Mouse (Mus musculus) CH12.LX (cell line): Measurements from ENCODE around the gene Cd320. TPM values are rescaled to one million over a fixed set of nuclear protein-coding genes. Genes with fewer than 3 reads are reported as not detected.

Experiments used
- DNase-seq: peaks from one replicate; pipeline ENCODE4 v3.0.0-alpha.2; 2013; ENCODE audit errors: extremely low read depth
- H3K27ac ChIP-seq: 2 replicates; pipeline ENCODE4 v1.5.1; 2012; ENCODE audit warnings: low read depth, mild to moderate bottlenecking, control low read depth, moderate library complexity; ENCODE audit not compliant: insufficient read depth
- H3K27me3 ChIP-seq: replicated peaks from 2 replicates; pipeline ENCODE3; 2012; ENCODE audit warnings: inconsistent platforms
- H3K36me3 ChIP-seq, 2 experiments: replicated peaks in 1 of 2; 2 replicates each; pipeline versions ENCODE3 to v1.6.1; 2012; ENCODE audit warnings: inconsistent platforms in 1 of 2, low read length in 1 of 2, mild to moderate bottlenecking in 1 of 2, mixed read lengths in 1 of 2, moderate library complexity in 1 of 2; ENCODE audit not compliant: control insufficient read depth in 1 of 2, insufficient read depth in 1 of 2
- H3K4me1 ChIP-seq, 2 experiments: 2 replicates each; pipeline ENCODE4 v1.6.1; 2012; ENCODE audit warnings: inconsistent platforms in 1 of 2, moderate library complexity in 1 of 2; ENCODE audit not compliant: insufficient read depth in 2 of 2, control insufficient read depth in 1 of 2
- H3K4me2 ChIP-seq: 2 replicates; pipeline ENCODE4 v1.6.1; 2012; ENCODE audit warnings: low read depth, mild to moderate bottlenecking, control low read depth; ENCODE audit not compliant: poor library complexity, insufficient read depth, severe bottlenecking
- H3K4me3 ChIP-seq, 3 experiments: fragments of 150-350 bp in 1 of 3; sonication (generic) in 1 of 3; replicated peaks in 1 of 3; 2 replicates each; pipeline versions ENCODE3 to v1.5.1; 2011 to 2012; ENCODE audit warnings: low read depth in 2 of 3, low read length in 2 of 3, mild to moderate bottlenecking in 2 of 3, moderate library complexity in 2 of 3, control low read depth in 1 of 3, improper control_type of control experiment in 1 of 3, inconsistent platforms in 1 of 3, mixed read lengths in 1 of 3; ENCODE audit not compliant: poor library complexity in 1 of 3
- H3K79me2 ChIP-seq: replicated peaks from 2 replicates; pipeline ENCODE4 v1.6.1; 2012; ENCODE audit warnings: mild to moderate bottlenecking, moderate library complexity; ENCODE audit not compliant: control insufficient read depth, poor library complexity, insufficient read depth, severe bottlenecking; ENCODE audit errors: extremely low read depth
- H3K9ac ChIP-seq: 2 replicates; pipeline ENCODE4 v1.6.1; 2012; ENCODE audit warnings: low read depth, mild to moderate bottlenecking, control low read depth, moderate library complexity; ENCODE audit not compliant: insufficient read depth
- H3K9me3 ChIP-seq: replicated peaks from 2 replicates; pipeline ENCODE3; 2012; ENCODE audit warnings: low read length, inconsistent platforms, mixed read lengths
- BHLHE40 ChIP-seq: IDR thresholded peaks from 2 replicates; pipeline ENCODE4 v1.6.1; 2011; ENCODE audit warnings: mild to moderate bottlenecking, low read depth, low read length, improper control_type of control experiment
- CHD2 ChIP-seq: IDR thresholded peaks from 2 replicates; pipeline ENCODE4 v1.6.1; 2011; ENCODE audit warnings: low read length, improper control_type of control experiment
- CTCF ChIP-seq, 2 experiments: IDR thresholded peaks in 1 of 2; conservative IDR thresholded peaks in 1 of 2; 2 replicates each; pipeline ENCODE4 v1.5.1; 2011 to 2012; ENCODE audit warnings: low read depth in 2 of 2, low read length in 2 of 2, improper control_type of control experiment in 1 of 2, inconsistent platforms in 1 of 2, mild to moderate bottlenecking in 1 of 2, moderate library complexity in 1 of 2
- ELF1 ChIP-seq: IDR thresholded peaks from 2 replicates; pipeline ENCODE4 v1.6.1; 2014; ENCODE audit warnings: low read depth, mild to moderate bottlenecking, inconsistent platforms, low read length, improper control_type of control experiment
- EP300 ChIP-seq: IDR thresholded peaks from 2 replicates; pipeline ENCODE4 v1.6.1; 2011; ENCODE audit warnings: low read length, improper control_type of control experiment
- HCFC1 ChIP-seq: IDR thresholded peaks from 2 replicates; pipeline ENCODE4 v1.6.1; 2012; ENCODE audit warnings: low read depth, mild to moderate bottlenecking, inconsistent platforms, low read length, improper control_type of control experiment
- IRF4 ChIP-seq: IDR thresholded peaks from 2 replicates; pipeline ENCODE4 v1.6.1; 2014; ENCODE audit warnings: low read depth, mild to moderate bottlenecking, inconsistent platforms, low read length, improper control_type of control experiment
- JUND ChIP-seq: conservative IDR thresholded peaks from 2 replicates; pipeline ENCODE4 v1.6.1; 2011; ENCODE audit warnings: low read depth, low read length, improper control_type of control experiment
- KAT2A ChIP-seq: IDR thresholded peaks from 2 replicates; pipeline ENCODE4 v1.6.1; 2012; ENCODE audit warnings: low read length, improper control_type of control experiment, inconsistent platforms; ENCODE audit not compliant: insufficient replicate concordance
- MAFK ChIP-seq: IDR thresholded peaks from 2 replicates; pipeline ENCODE4 v1.6.1; 2011; ENCODE audit warnings: low read length, improper control_type of control experiment; ENCODE audit not compliant: insufficient replicate concordance
- MAX ChIP-seq: IDR thresholded peaks from 2 replicates; pipeline ENCODE4 v1.6.1; 2011; ENCODE audit warnings: low read length, improper control_type of control experiment
- MAZ ChIP-seq: IDR thresholded peaks from 2 replicates; pipeline ENCODE4 v1.6.1; 2012; ENCODE audit warnings: low read depth, mild to moderate bottlenecking, inconsistent platforms, low read length, improper control_type of control experiment, moderate library complexity
- MEF2A ChIP-seq: IDR thresholded peaks from 2 replicates; pipeline ENCODE4 v1.6.1; 2014; ENCODE audit warnings: low read depth, mild to moderate bottlenecking, inconsistent platforms, low read length, improper control_type of control experiment, borderline replicate concordance
- MXI1 ChIP-seq: IDR thresholded peaks from 2 replicates; pipeline ENCODE4 v1.6.1; 2011; ENCODE audit warnings: mild to moderate bottlenecking, low read depth, low read length, improper control_type of control experiment
- MYC ChIP-seq: IDR thresholded peaks from 2 replicates; pipeline ENCODE4 v1.6.1; 2011; ENCODE audit warnings: low read depth, mild to moderate bottlenecking, improper control_type of control experiment, low read length
- NRF1 ChIP-seq: IDR thresholded peaks from 2 replicates; pipeline ENCODE4 v1.6.1; 2014; ENCODE audit warnings: low read depth, mild to moderate bottlenecking, inconsistent platforms, low read length, improper control_type of control experiment, moderate library complexity
- POLR2A ChIP-seq: IDR thresholded peaks from 2 replicates; pipeline ENCODE4 v1.6.1; 2011; ENCODE audit warnings: low read depth, mild to moderate bottlenecking, improper control_type of control experiment, low read length
- POLR2AphosphoS2 ChIP-seq: IDR thresholded peaks from 2 replicates; pipeline ENCODE4 v1.6.1; 2011; ENCODE audit warnings: low read depth, low read length, improper control_type of control experiment
- RAD21 ChIP-seq: IDR thresholded peaks from 2 replicates; pipeline ENCODE4 v1.6.1; 2011; ENCODE audit warnings: low read depth, mild to moderate bottlenecking, low read length, improper control_type of control experiment, moderate library complexity
- RCOR1 ChIP-seq: conservative IDR thresholded peaks from 2 replicates; pipeline ENCODE4 v1.6.1; 2012; ENCODE audit warnings: low read depth, mild to moderate bottlenecking, inconsistent platforms, low read length, improper control_type of control experiment
- SIN3A ChIP-seq: IDR thresholded peaks from 2 replicates; pipeline ENCODE4 v1.6.1; 2012; ENCODE audit warnings: low read length, improper control_type of control experiment, inconsistent platforms
- SMC3 ChIP-seq: IDR thresholded peaks from 2 replicates; pipeline ENCODE4 v1.6.1; 2011; ENCODE audit warnings: low read depth, low read length, improper control_type of control experiment
- TBP ChIP-seq: conservative IDR thresholded peaks from 2 replicates; pipeline ENCODE4 v1.6.1; 2011; ENCODE audit warnings: low read depth, low read length, improper control_type of control experiment
- TCF12 ChIP-seq: IDR thresholded peaks from 2 replicates; pipeline ENCODE4 v1.6.1; 2014; ENCODE audit warnings: low read depth, mild to moderate bottlenecking, inconsistent platforms, low read length, improper control_type of control experiment
- UBTF ChIP-seq: IDR thresholded peaks from 2 replicates; pipeline ENCODE4 v1.6.1; 2012; ENCODE audit warnings: low read depth, mild to moderate bottlenecking, inconsistent platforms, low read length, improper control_type of control experiment, moderate library complexity
- USF2 ChIP-seq: conservative IDR thresholded peaks from 2 replicates; pipeline ENCODE4 v1.6.1; 2011; ENCODE audit warnings: low read depth, low read length, improper control_type of control experiment
- ZC3H11A ChIP-seq: IDR thresholded peaks from 2 replicates; pipeline ENCODE4 v1.6.1; 2012; ENCODE audit warnings: low read depth, mild to moderate bottlenecking, inconsistent platforms, low read length, improper control_type of control experiment
- ZKSCAN1 ChIP-seq: IDR thresholded peaks from 2 replicates; pipeline ENCODE4 v1.6.1; 2012; ENCODE audit warnings: low read depth, inconsistent platforms, low read length, improper control_type of control experiment, borderline replicate concordance
- ZMIZ1 ChIP-seq: IDR thresholded peaks from 2 replicates; pipeline ENCODE4 v1.6.1; 2012; ENCODE audit warnings: low read depth, mild to moderate bottlenecking, inconsistent platforms, low read length, improper control_type of control experiment
- ZNF384 ChIP-seq: IDR thresholded peaks from 2 replicates; pipeline ENCODE4 v1.6.1; 2012; ENCODE audit warnings: low read depth, low read length, improper control_type of control experiment, inconsistent platforms
- dilution Hi-C: fragments of 300-500 bp; cut with MboI; formaldehyde crosslinking; loops from 2 replicates; pipeline ENCODE4 v1.14.3; 2020; ENCODE audit warnings: low sequenced_read_pairs; ENCODE audit not compliant: extremely low pct_unique_long_range_greater_than_20kb, extremely low pct_ligation_motif_present
- in situ Hi-C: fragments of 300-500 bp; cut with MboI; formaldehyde crosslinking; loops from 3 replicates; pipeline ENCODE4 v1.14.3; 2019; ENCODE audit warnings: low sequenced_read_pairs, low pct_ligation_motif_present, low pct_unique_long_range_greater_than_20kb, mixed read lengths
- polyA plus RNA-seq: library from polyadenylated mRNA; unstranded; fragments of >175 nt; gene quantifications from 2 replicates; pipeline ENCODE4 v1.2.1, GENCODE M21; 2012; ENCODE audit warnings: low read depth; ENCODE audit not compliant: insufficient read length
- total RNA-seq, 2 experiments: library from RNA; depleted of rRNA; stranded (reverse); fragments of 300-350 nt in 1 of 2; fragments of >200 nt in 1 of 2; gene quantifications; 2 replicates each; pipeline ENCODE4 v1.2.3; 2012 to 2014

Gene Cd320
- total and polyA plus RNA-seq, 3 experiments, result 50.9 to 67.1 (median 53.7) TPM

GRCm38 (mm10) chr17:33857816-33858215, 14.9 kb downstream of the Cd320 start:
- H3K36me3 ChIP-seq, result no peaks in the 10 kb centered on the region
- DNase-seq, result no peak
- in situ Hi-C loops (no loop called here), dilution Hi-C loops (no loop called here)
- no peaks in the 10 kb centered on the region for H3K4me1 ChIP-seq
- no peaks in the 10 kb centered on the region for H3K27me3 ChIP-seq
- no peaks in the 10 kb centered on the region for H3K79me2 ChIP-seq
- H3K4me2 ChIP-seq, result no peak overlapping the region
- no peak overlapping the region for H3K9ac ChIP-seq
- H3K9me3 ChIP-seq, result peaks cover 5% of the 10 kb centered on the region
- TF ChIP-seq MAZ (no peak), RAD21 (no peak), MEF2A (no peak), ZC3H11A (no peak), EP300 (no peak), SIN3A (no peak), TBP (no peak), JUND (no peak), IRF4 (no peak), UBTF (no peak), KAT2A (no peak), MAFK (no peak), ZNF384 (no peak), MXI1 (no peak), ZMIZ1 (no peak), TCF12 (no peak), MAX (no peak)
- TF ChIP-seq, all 38 proteins: peak for 0
- no peak overlapping the region for H3K4me3 ChIP-seq
- H3K27ac ChIP-seq, result no peak overlapping the region

GRCm38 (mm10) chr17:33865330-33866030, 22.6 kb downstream of the Cd320 start:
- Histone ChIP-seq H3K36me3 (peaks cover 0 to 5% of the 10 kb centered on the region in 2 experiments), H3K27ac (no peak overlapping the region), H3K4me1 (peaks cover 0 to 6% of the 10 kb centered on the region in 2 experiments; a peak in 3 of 4 replicates), H3K79me2 (no peaks in the 10 kb centered on the region), H3K27me3 (no peaks in the 10 kb centered on the region), H3K4me3 (no peak overlapping the region), H3K4me2 (0 out of 2 replicates have a peak overlapping the region, but pooled peaks have one; percentile 18), H3K9ac (no peak overlapping the region), H3K9me3 (no peaks in the 10 kb centered on the region)
- TF ChIP-seq MAFK, result no peak
- TF ChIP-seq SIN3A, result no peak
- peak; percentile 65 for TF ChIP-seq ELF1
- TF ChIP-seq CTCF (conservative IDR thresholded peaks at IDR 0.05 in 1 of 2, IDR thresholded peaks at IDR 0.05 in 1 of 2; ENCODE audit: low read depth in 2 of 2, low read length in 2 of 2), result peak; percentile 78 to 81
- peak; percentile 55 for TF ChIP-seq CHD2
- TF ChIP-seq ZKSCAN1, result no peak
- TF ChIP-seq SMC3, result peak; percentile 40
- TF ChIP-seq RAD21, result peak; percentile 47
- TF ChIP-seq KAT2A, result no peak
- peak; percentile 47; the same call in 1 of the 2 replicates for TF ChIP-seq IRF4
- 0 out of 2 replicates have a peak, but pooled peaks have one; percentile 29 for TF ChIP-seq NRF1
- TF ChIP-seq MAX, result peak; percentile 67
- TF ChIP-seq RCOR1, result no peak
- 0 out of 2 replicates have a peak, but pooled peaks have one; percentile 17 for TF ChIP-seq POLR2A
- peak; percentile 52 for TF ChIP-seq BHLHE40
- TF ChIP-seq USF2, result no peak
- TF ChIP-seq JUND, result 0 out of 2 replicates have a peak, but pooled peaks have one; percentile 21
- TF ChIP-seq POLR2AphosphoS2, result no peak
- peak; percentile 38; the same call in 1 of the 2 replicates for TF ChIP-seq HCFC1
- TF ChIP-seq MEF2A, result peak; percentile 66; the same call in 1 of the 2 replicates
- 0 out of 2 replicates have a peak, but pooled peaks have one; percentile 35 for TF ChIP-seq EP300
- peak; percentile 74; the same call in 1 of the 2 replicates for TF ChIP-seq MYC
- TF ChIP-seq ZMIZ1, result no peak
- DNase-seq, result peak; percentile 85
- in situ Hi-C loops (no loop called here), dilution Hi-C loops (no loop called here)
